Mouse (Mus musculus) CH12.LX (cell line): ENCODE results near the gene Ttc21b.

Experiments
- CTCF ChIP-seq, 2 experiments: IDR thresholded peaks in 1 of 2; conservative IDR thresholded peaks in 1 of 2; 2 replicates each; pipeline ENCODE4 v1.5.1; 2011 to 2012; ENCODE audit warnings: low read depth in 2 of 2, low read length in 2 of 2, improper control_type of control experiment in 1 of 2, inconsistent platforms in 1 of 2, mild to moderate bottlenecking in 1 of 2, moderate library complexity in 1 of 2
- E2F4 ChIP-seq: IDR thresholded peaks from 2 replicates; pipeline ENCODE4 v1.6.1; 2011; ENCODE audit warnings: low read depth, low read length, improper control_type of control experiment; ENCODE audit not compliant: insufficient replicate concordance
- MAFK ChIP-seq: IDR thresholded peaks from 2 replicates; pipeline ENCODE4 v1.6.1; 2011; ENCODE audit warnings: low read length, improper control_type of control experiment; ENCODE audit not compliant: insufficient replicate concordance
- POLR2A ChIP-seq: IDR thresholded peaks from 2 replicates; pipeline ENCODE4 v1.6.1; 2011; ENCODE audit warnings: low read depth, mild to moderate bottlenecking, improper control_type of control experiment, low read length
- TCF12 ChIP-seq: IDR thresholded peaks from 2 replicates; pipeline ENCODE4 v1.6.1; 2014; ENCODE audit warnings: low read depth, mild to moderate bottlenecking, inconsistent platforms, low read length, improper control_type of control experiment

GRCm38 (mm10) chr2:66240334-66240733 lies 16.1 kb downstream of the Ttc21b start:
- TF ChIP-seq TCF12 (no peak), POLR2A (no peak), CTCF (conservative IDR thresholded peaks at IDR 0.05 in 1 of 2, IDR thresholded peaks at IDR 0.05 in 1 of 2; ENCODE audit: low read depth in 2 of 2, low read length in 2 of 2) (no peak), MAFK (no peak), E2F4 (no peak)
